Mouse (Mus musculus): ENCODE measurements around the gene Kcnq4. TPM values are rescaled to one million over a fixed set of nuclear protein-coding genes. Genes with fewer than 3 reads are reported as not detected.

The Kcnq4 gene
- polyA plus RNA-seq (2021; fragmentation: Nextera tagmentation), result 1.7 and 1.9 TPM in 2 replicates
- long read RNA-seq, experiment 1, transcript Kcnq4-201 (14 exons, 3,919 nt), result major isoform, 5 of 24 reads
- long read RNA-seq, experiment 1, partial matches to known transcripts, result 8 of 24 reads
- long read RNA-seq, experiment 1, other reads (novel, unspliced or antisense), result 11 of 24 reads
- long read RNA-seq, experiment 2, partial matches to known transcripts, result 1 of 2 reads
- long read RNA-seq, experiment 2, other reads (novel, unspliced or antisense), result 0 of 2 reads

GRCm38 (mm10) chr4:120747941-120748866, at the start of gene Kcnq4:
Gene Kcnq4, minus strand, starts transcription at chr4:120748612.

GRCm38 (mm10) chr4:120666358-120667024, 81.9 kb downstream of the Kcnq4 start, which contains the start of gene Cited4:
Gene Cited4, plus strand, starts transcription at chr4:120666572.

Other genes starting within 250 kb of the Kcnq4 start
- gene Slfnl1, start 216.4 kb downstream of the Kcnq4 start, polyA plus RNA-seq (2021; fragmentation: Nextera tagmentation), result not detected in 2 replicates
- gene Ctps, start 178.3 kb downstream of the Kcnq4 start, polyA plus RNA-seq (2021; fragmentation: Nextera tagmentation), result 23.1 and 31.3 TPM in 2 replicates
- not detected in 2 replicates for gene Gm8439, start 159.9 kb downstream of the Kcnq4 start, polyA plus RNA-seq (2021; fragmentation: Nextera tagmentation)
- gene Cited4, start 82.0 kb downstream of the Kcnq4 start, polyA plus RNA-seq (2021; fragmentation: Nextera tagmentation), result 17.5 and 31.8 TPM in 2 replicates
- 64.9 and 67.5 TPM in 2 replicates for gene Nfyc, start 83.0 kb upstream of the Kcnq4 start, polyA plus RNA-seq (2021; fragmentation: Nextera tagmentation)
- 11.3 and 64.4 TPM in 2 replicates for gene Rims3, start 106.2 kb upstream of the Kcnq4 start, polyA plus RNA-seq (2021; fragmentation: Nextera tagmentation)
- gene Exo5, start 176.4 kb upstream of the Kcnq4 start, polyA plus RNA-seq (2021; fragmentation: Nextera tagmentation), result 9.1 and 9.9 TPM in 2 replicates
- gene Zfp69, start 203.1 kb upstream of the Kcnq4 start, polyA plus RNA-seq (2021; fragmentation: Nextera tagmentation), result 1.1 and 1.6 TPM in 2 replicates